Comparison of ENCODE assay signal across 11 mouse cellular contexts in the genomic region with DNA sequence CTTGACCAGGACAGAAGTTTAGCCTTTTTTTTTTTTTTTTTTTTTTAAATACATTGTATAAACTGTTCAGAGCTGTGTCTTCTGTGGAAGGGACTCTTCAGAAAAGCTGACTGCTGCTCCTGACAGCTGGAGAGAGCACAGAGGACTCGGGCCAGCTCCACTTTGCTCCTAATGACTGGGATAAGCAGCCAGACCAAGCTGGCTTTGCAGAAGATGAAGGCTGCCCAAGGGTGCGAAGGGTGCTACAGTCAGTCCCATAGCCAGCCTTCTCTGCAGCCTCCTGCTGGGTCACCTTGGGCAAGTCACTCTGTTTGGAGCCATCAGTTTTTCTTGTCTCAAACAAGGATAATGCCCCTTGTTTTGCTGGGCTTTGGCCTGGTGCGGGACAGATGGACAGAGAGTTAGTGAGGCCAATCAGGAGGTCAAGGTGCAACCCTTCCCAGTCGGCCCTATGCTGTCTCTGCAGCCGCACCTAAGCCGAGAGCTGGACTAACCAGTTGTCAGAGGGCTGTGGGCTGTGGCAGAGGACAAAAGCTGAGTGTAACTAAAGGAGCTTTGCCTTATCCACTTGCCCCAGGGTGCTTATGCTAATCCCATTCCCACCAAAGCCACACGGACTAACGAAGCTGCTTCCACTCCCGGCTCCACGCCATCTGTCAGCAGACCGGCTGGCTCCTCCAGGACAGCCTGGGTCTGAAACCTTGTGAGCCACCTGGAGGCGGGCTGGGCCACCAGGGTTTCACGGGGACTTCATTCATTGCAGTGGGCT. TPM values are rescaled to one million over a fixed set of nuclear protein-coding genes. Genes with fewer than 3 reads are reported as not detected.
A peak's percentile ranks its signal among the peaks of the same experiment; 100 is the strongest.
DNase-seq lines count a peak whose midpoint lies in the region; ATAC-seq lines count a peak whose summit lies in the region.
"Had no signal": no experiment of that assay in that cellular context is flagged by ENCODE, and none has a peak within 500 bp of the region (broad histone marks: within the 10 kb centered on the region; RNA-seq: fewer than 3 reads in every experiment).

No protein-coding gene starts in this region.

- no peak overlapping the region for H3K4me2 ChIP-seq in hindbrain, embryonic 15.5 days
- no peak overlapping the region for H3K4me2 ChIP-seq in neural tube, embryonic 12.5 days (replicated peaks)

- H3K27ac ChIP-seq in hindbrain, embryonic 15.5 days (replicated peaks), result no peak overlapping the region
- 0 out of 2 replicates have a peak overlapping the region, but pooled peaks have one; percentile 53 for H3K27ac ChIP-seq in neural tube, embryonic 12.5 days

- DNase-seq in adrenal gland, postnatal 14 days, result peak; percentile 25
- no peak for DNase-seq in adrenal gland, postnatal 25 days
- peak; percentile 69 to 80 for DNase-seq in cerebellum, postnatal 25 days
- DNase-seq in left cerebral cortex, adult 18-20 months (ENCODE audit: low spot score in 2 of 2), result no peak
- DNase-seq in testis, postnatal 14 days (ENCODE audit: low spot score), result no peak
- DNase-seq: adrenal gland, postnatal 10 days had no signal

- H3K4me1 ChIP-seq in hindbrain, embryonic 15.5 days (replicated peaks), result peaks cover 28% of the 10 kb centered on the region
- H3K4me1 ChIP-seq in neural tube, embryonic 12.5 days, result peaks cover 58% of the 10 kb centered on the region

- no peak overlapping the region for H3K9ac ChIP-seq in hindbrain, embryonic 15.5 days
- no peak overlapping the region for H3K9ac ChIP-seq in neural tube, embryonic 12.5 days

- no peaks in the 10 kb centered on the region for H3K27me3 ChIP-seq in hindbrain, embryonic 15.5 days
- no peaks in the 10 kb centered on the region for H3K27me3 ChIP-seq in neural tube, embryonic 12.5 days (replicated peaks)

- peak; percentile 42; the same call in 1 of the 2 replicates for ATAC-seq in hindbrain, embryonic 15.5 days (ENCODE audit: low FRiP score, low read depth)
- peak; percentile 27; the same call in 1 of the 2 replicates for ATAC-seq in neural tube, embryonic 12.5 days (ENCODE audit: low FRiP score, low read depth)
- ATAC-seq in monocyte, adult 5-6 weeks (replicated peaks; ENCODE audit: insufficient number of reproducible peaks, low FRiP score, low TSS enrichment, poor library complexity, severe bottlenecking), result no peak

- no peaks in the 10 kb centered on the region for H3K9me3 ChIP-seq in hindbrain, embryonic 15.5 days
- no peaks in the 10 kb centered on the region for H3K9me3 ChIP-seq in neural tube, embryonic 12.5 days

- WGBS in hindbrain, embryonic 15.5 days, result 23% methylated on average over 13 of the region's 13 CpGs
- 21% methylated on average over 13 of the region's 13 CpGs for WGBS in neural tube, embryonic 12.5 days

- H3K36me3 ChIP-seq in hindbrain, embryonic 15.5 days, result no peaks in the 10 kb centered on the region
- no peaks in the 10 kb centered on the region for H3K36me3 ChIP-seq in neural tube, embryonic 12.5 days

- H3K4me3 ChIP-seq in hindbrain, embryonic 15.5 days, result no peak overlapping the region
- no peak overlapping the region for H3K4me3 ChIP-seq in neural tube, embryonic 12.5 days

RNA-seq across cellular contexts. Expression of gene Cdcp2, which starts 31.4 kb away (rescaled TPM):
- total RNA-seq in adrenal gland, postnatal 14 days (2021), result not detected in 2 replicates
- not detected in 2 replicates for total RNA-seq in adrenal gland, postnatal 25 days (2021)
- polyA plus RNA-seq in hindbrain, embryonic 15.5 days (2015; fragmentation: Nextera tagmentation; extraction: Ambion mirVana), result 0.16 TPM in 1 of 2 replicates, not detected in the other
- 0.34 and 0.37 TPM in 2 replicates for polyA plus RNA-seq in neural tube, embryonic 12.5 days (2016; fragmentation: Nextera tagmentation; extraction: Ambion mirVana)
- total RNA-seq in left cerebral cortex, adult 18-20 months (2021), result not detected
- total RNA-seq in monocyte, adult 5-6 weeks (2017), result not detected in 3 replicates
- total RNA-seq: gastrocnemius, postnatal 4 days; left cerebral cortex, postnatal 36 days had no signal

RNA-seq across cellular contexts. Expression of gene Tmem59, which starts 50.1 kb away (rescaled TPM):
- 261 and 291 TPM in 2 replicates for total RNA-seq in adrenal gland, postnatal 14 days (2021)
- total RNA-seq in adrenal gland, postnatal 25 days (2021), result 418 and 440 TPM in 2 replicates
- 355 and 390 TPM in 2 replicates for polyA plus RNA-seq in hindbrain, embryonic 15.5 days (2015; fragmentation: Nextera tagmentation; extraction: Ambion mirVana)
- 398 and 399 TPM in 2 replicates for polyA plus RNA-seq in neural tube, embryonic 12.5 days (2016; fragmentation: Nextera tagmentation; extraction: Ambion mirVana)
- total RNA-seq in left cerebral cortex, adult 18-20 months (2021), result 100 to 1,000 TPM; 233 to 241 TPM
- 184 to 208 TPM (median 196 TPM) in 3 replicates for total RNA-seq in monocyte, adult 5-6 weeks (2017)

RNA-seq across cellular contexts. Expression of gene Tceanc2, which starts 50.8 kb away (rescaled TPM):
- total RNA-seq in adrenal gland, postnatal 14 days (2021), result 27.9 and 31.3 TPM in 2 replicates
- total RNA-seq in adrenal gland, postnatal 25 days (2021), result 28.9 and 34.6 TPM in 2 replicates
- polyA plus RNA-seq in hindbrain, embryonic 15.5 days (2015; fragmentation: Nextera tagmentation; extraction: Ambion mirVana), result 16.6 and 37.6 TPM in 2 replicates
- 26.9 and 28.8 TPM in 2 replicates for polyA plus RNA-seq in neural tube, embryonic 12.5 days (2016; fragmentation: Nextera tagmentation; extraction: Ambion mirVana)
- total RNA-seq in left cerebral cortex, adult 18-20 months (2021), result 10 to 100 TPM; 14.0 to 15.9 TPM
- total RNA-seq in monocyte, adult 5-6 weeks (2017), result 12.8 to 15.4 TPM (median 15.4 TPM) in 3 replicates

Comparison
In these comparisons a context has a peak if more than half of its experiments do, and no peak if none do; other contexts are left out.
1. DNase-seq: peak in adrenal gland, postnatal 14 days (single experiment) and cerebellum, postnatal 25 days (2 of 2); none in adrenal gland, postnatal 25 days (single experiment), left cerebral cortex, adult 18-20 months (0 of 2) and testis, postnatal 14 days (single experiment).